Mouse (Mus musculus): ENCODE measurements at regions not wholly inside any gene's neighbourhood (a gene's known extent, or its start where the extent isn't known, plus 50 kb on each side); places are given as distances from the start of the nearest gene placed in this dataset.
A peak's percentile ranks its signal among the peaks of the same experiment; 100 is the strongest.

GRCm38 (mm10) chr6:116941576-116941975 lies 224.9 kb upstream of the Tmem72 start:
- H3K27me3 ChIP-seq (ENCODE audit: control insufficient read depth, insufficient read depth, low read length) = no peaks in the 10 kb centered on the region
- no peaks in the 10 kb centered on the region for H3K36me3 ChIP-seq (ENCODE audit: control insufficient read depth, insufficient read depth, low read length)
- no peak overlapping the region for H3K4me3 ChIP-seq (ENCODE audit: control insufficient read depth, low read depth, low read length)
- no peak for TF ChIP-seq CTCF (IDR thresholded peaks at IDR 0.05; ENCODE audit: control insufficient read depth, insufficient read depth, insufficient replicate concordance, low read depth, low read length)
- no peak for TF ChIP-seq POLR2A (IDR thresholded peaks at IDR 0.05; ENCODE audit: control insufficient read depth, low read depth, low read length)
- H3K27ac ChIP-seq (ENCODE audit: control insufficient read depth, insufficient read depth, low read depth, low read length) = no peak overlapping the region
- no peaks in the 10 kb centered on the region for H3K4me1 ChIP-seq (ENCODE audit: control insufficient read depth, insufficient read depth, low read length)

GRCm38 (mm10) chr6:116942696-116943095 lies 225.6 kb upstream of the Cxcl12 start:
- no peak overlapping the region for H3K27ac ChIP-seq (ENCODE audit: control insufficient read depth, insufficient read depth, low read depth, low read length)
- no peaks in the 10 kb centered on the region for H3K27me3 ChIP-seq (ENCODE audit: control insufficient read depth, insufficient read depth, low read length)
- peak overlapping the region; percentile 75 for H3K4me3 ChIP-seq (ENCODE audit: control insufficient read depth, low read depth, low read length)
- no peaks in the 10 kb centered on the region for H3K36me3 ChIP-seq (ENCODE audit: control insufficient read depth, insufficient read depth, low read length)
- no peaks in the 10 kb centered on the region for H3K4me1 ChIP-seq (ENCODE audit: control insufficient read depth, insufficient read depth, low read length)
- TF ChIP-seq CTCF (IDR thresholded peaks at IDR 0.05; ENCODE audit: control insufficient read depth, insufficient read depth, insufficient replicate concordance, low read depth, low read length) = no peak
- no peak for TF ChIP-seq POLR2A (IDR thresholded peaks at IDR 0.05; ENCODE audit: control insufficient read depth, low read depth, low read length)

- TF ChIP-seq CTCF (IDR thresholded peaks at IDR 0.05; ENCODE audit: control insufficient read depth, insufficient read depth, insufficient replicate concordance, low read depth, low read length) = no peak
- TF ChIP-seq POLR2A (IDR thresholded peaks at IDR 0.05; ENCODE audit: control insufficient read depth, low read depth, low read length) = no peak
- H3K36me3 ChIP-seq (ENCODE audit: control insufficient read depth, insufficient read depth, low read length) = no peaks in the 10 kb centered on the region
- H3K4me3 ChIP-seq (ENCODE audit: control insufficient read depth, low read depth, low read length) = no peak overlapping the region
- H3K27ac ChIP-seq (ENCODE audit: control insufficient read depth, insufficient read depth, low read depth, low read length) = no peak overlapping the region
- H3K4me1 ChIP-seq (ENCODE audit: control insufficient read depth, insufficient read depth, low read length) = no peaks in the 10 kb centered on the region
- no peaks in the 10 kb centered on the region for H3K27me3 ChIP-seq (ENCODE audit: control insufficient read depth, insufficient read depth, low read length)
These were observed 222.1 kb upstream of the Cxcl12 start for GRCm38 (mm10) chr6:116946083-116946732.

- Histone ChIP-seq H3K27me3 (ENCODE audit: control insufficient read depth, insufficient read depth, low read length) (no peaks in the 10 kb centered on the region), H3K27ac (ENCODE audit: control insufficient read depth, insufficient read depth, low read depth, low read length) (no peak overlapping the region), H3K4me1 (ENCODE audit: control insufficient read depth, insufficient read depth, low read length) (peaks cover 2% of the 10 kb centered on the region), H3K36me3 (ENCODE audit: control insufficient read depth, insufficient read depth, low read length) (no peaks in the 10 kb centered on the region), H3K4me3 (ENCODE audit: control insufficient read depth, low read depth, low read length) (no peak overlapping the region)
- TF ChIP-seq POLR2A (IDR thresholded peaks at IDR 0.05; ENCODE audit: control insufficient read depth, low read depth, low read length) (no peak), CTCF (IDR thresholded peaks at IDR 0.05; ENCODE audit: control insufficient read depth, insufficient read depth, insufficient replicate concordance, low read depth, low read length) (no peak)
These were observed 208.7 kb upstream of the Cxcl12 start for GRCm38 (mm10) chr6:116959611-116960010.

GRCm38 (mm10) chr6:116960641-116961040 lies 207.7 kb upstream of the Cxcl12 start:
- no peak overlapping the region for H3K4me3 ChIP-seq (ENCODE audit: control insufficient read depth, low read depth, low read length)
- H3K36me3 ChIP-seq (ENCODE audit: control insufficient read depth, insufficient read depth, low read length) = no peaks in the 10 kb centered on the region
- TF ChIP-seq POLR2A (IDR thresholded peaks at IDR 0.05; ENCODE audit: control insufficient read depth, low read depth, low read length) (no peak), CTCF (IDR thresholded peaks at IDR 0.05; ENCODE audit: control insufficient read depth, insufficient read depth, insufficient replicate concordance, low read depth, low read length) (no peak)
- no peak overlapping the region for H3K27ac ChIP-seq (ENCODE audit: control insufficient read depth, insufficient read depth, low read depth, low read length)
- no peaks in the 10 kb centered on the region for H3K27me3 ChIP-seq (ENCODE audit: control insufficient read depth, insufficient read depth, low read length)
- H3K4me1 ChIP-seq (ENCODE audit: control insufficient read depth, insufficient read depth, low read length) = peaks cover 2% of the 10 kb centered on the region

GRCm38 (mm10) chr6:116966436-116966835 lies 201.9 kb upstream of the Cxcl12 start:
- H3K27ac ChIP-seq (ENCODE audit: control insufficient read depth, insufficient read depth, low read depth, low read length) = no peak overlapping the region
- TF ChIP-seq POLR2A (IDR thresholded peaks at IDR 0.05; ENCODE audit: control insufficient read depth, low read depth, low read length) (no peak), CTCF (IDR thresholded peaks at IDR 0.05; ENCODE audit: control insufficient read depth, insufficient read depth, insufficient replicate concordance, low read depth, low read length) (no peak; the same call in 1 of the 2 replicates)
- no peaks in the 10 kb centered on the region for H3K36me3 ChIP-seq (ENCODE audit: control insufficient read depth, insufficient read depth, low read length)
- H3K4me3 ChIP-seq (ENCODE audit: control insufficient read depth, low read depth, low read length) = no peak overlapping the region
- H3K27me3 ChIP-seq (ENCODE audit: control insufficient read depth, insufficient read depth, low read length) = no peaks in the 10 kb centered on the region
- H3K4me1 ChIP-seq (ENCODE audit: control insufficient read depth, insufficient read depth, low read length) = peaks cover 2% of the 10 kb centered on the region

GRCm38 (mm10) chr6:116969381-116969910 lies 198.9 kb upstream of the Cxcl12 start:
- H3K4me3 ChIP-seq (ENCODE audit: control insufficient read depth, low read depth, low read length) = no peak overlapping the region
- no peaks in the 10 kb centered on the region for H3K4me1 ChIP-seq (ENCODE audit: control insufficient read depth, insufficient read depth, low read length)
- no peaks in the 10 kb centered on the region for H3K27me3 ChIP-seq (ENCODE audit: control insufficient read depth, insufficient read depth, low read length)
- H3K36me3 ChIP-seq (ENCODE audit: control insufficient read depth, insufficient read depth, low read length) = no peaks in the 10 kb centered on the region
- TF ChIP-seq POLR2A (IDR thresholded peaks at IDR 0.05; ENCODE audit: control insufficient read depth, low read depth, low read length) (no peak), CTCF (IDR thresholded peaks at IDR 0.05; ENCODE audit: control insufficient read depth, insufficient read depth, insufficient replicate concordance, low read depth, low read length) (no peak)
- H3K27ac ChIP-seq (ENCODE audit: control insufficient read depth, insufficient read depth, low read depth, low read length) = no peak overlapping the region

Data from testis, adult 2 months (tissue).